Mouse (Mus musculus): Measurements from ENCODE around the gene AI481877. TPM values are rescaled to one million over a fixed set of nuclear protein-coding genes. Genes with fewer than 3 reads are reported as not detected.

Gene AI481877
- total and polyA plus RNA-seq, 3 experiments, result 0.01 TPM; not detected in 2

DNA sequence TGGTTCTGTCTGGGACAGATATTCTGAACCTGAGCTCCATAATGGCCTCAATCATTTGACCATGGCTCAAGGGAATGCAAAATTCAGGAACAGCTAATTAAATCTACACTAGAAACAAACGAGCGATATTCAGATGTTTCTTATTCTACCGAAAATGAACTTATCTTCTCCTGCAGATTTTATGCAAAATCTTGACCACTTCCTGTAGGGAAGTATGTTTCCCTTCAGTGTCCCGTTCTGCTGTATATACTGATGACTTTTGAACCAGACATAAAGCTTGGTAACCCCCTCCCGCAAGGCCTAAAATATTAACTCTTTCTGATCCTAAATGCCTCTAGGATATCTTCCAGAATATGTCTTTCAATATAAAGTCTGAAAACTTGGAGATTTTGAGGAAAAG, 12.1 kb upstream of the AI481877 start (continued):
- no peak for TF ChIP-seq MAZ (IDR thresholded peaks at IDR 0.05; ENCODE audit: low read depth, low read length)

DNA sequence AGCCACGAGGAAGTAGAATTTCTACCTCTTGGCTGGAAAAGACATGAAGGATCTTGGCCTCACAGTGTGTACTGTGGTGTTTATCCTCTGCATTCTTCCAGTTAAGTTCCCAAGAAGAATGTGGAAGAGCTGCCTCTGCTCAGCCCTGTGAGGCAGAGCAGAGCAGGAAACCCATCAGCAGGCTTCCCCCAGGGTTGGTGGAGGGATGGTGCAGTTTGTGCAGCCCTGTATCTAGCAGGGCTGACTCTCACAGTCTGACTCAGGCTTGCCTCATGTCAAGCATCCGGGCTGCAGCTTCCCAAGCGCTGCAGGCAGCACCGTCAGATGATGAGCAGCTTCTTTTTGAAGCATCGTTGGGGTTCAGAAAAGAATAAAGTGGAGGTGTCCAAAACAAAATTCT, 10.3 kb upstream of the AI481877 start:
- H3K9me3 ChIP-seq (replicated peaks; ENCODE audit: insufficient read depth, low read length), result no peaks in the 10 kb centered on the region
- no peaks in the 10 kb centered on the region for H3K27me3 ChIP-seq (ENCODE audit: control insufficient read depth in 1 of 2, insufficient read depth in 2 of 2, low read length in 2 of 2)
- no peak overlapping the region for H3K4me3 ChIP-seq (ENCODE audit: control insufficient read depth in 1 of 2, insufficient read depth in 1 of 2, low read depth in 2 of 2, low read length in 2 of 2)
- no peak overlapping the region for H3K27ac ChIP-seq (ENCODE audit: control insufficient read depth, low read depth, low read length)
- H3K4me1 ChIP-seq (ENCODE audit: control insufficient read depth in 1 of 2, insufficient read depth in 2 of 2, low read length in 2 of 2), result peaks cover 17 to 22% of the 10 kb centered on the region in 2 experiments
- peaks cover 0 to 29% of the 10 kb centered on the region in 2 experiments; a peak in 2 of 4 replicates for H3K36me3 ChIP-seq (ENCODE audit: control insufficient read depth in 1 of 2, insufficient read depth in 2 of 2, low read length in 2 of 2)
- no peak for DNase-seq (ENCODE audit: low read depth, low spot score)
- no peak for TF ChIP-seq MXI1 (IDR thresholded peaks at IDR 0.05; ENCODE audit: low read depth, low read length)
- no peaks in the 10 kb centered on the region for H3K79me2 ChIP-seq (ENCODE audit: control insufficient read depth, insufficient read depth, low read length, poor library complexity)
- no peak overlapping the region for H3K9ac ChIP-seq (ENCODE audit: control insufficient read depth, low read depth, low read length, poor library complexity, severe bottlenecking)

DNA sequence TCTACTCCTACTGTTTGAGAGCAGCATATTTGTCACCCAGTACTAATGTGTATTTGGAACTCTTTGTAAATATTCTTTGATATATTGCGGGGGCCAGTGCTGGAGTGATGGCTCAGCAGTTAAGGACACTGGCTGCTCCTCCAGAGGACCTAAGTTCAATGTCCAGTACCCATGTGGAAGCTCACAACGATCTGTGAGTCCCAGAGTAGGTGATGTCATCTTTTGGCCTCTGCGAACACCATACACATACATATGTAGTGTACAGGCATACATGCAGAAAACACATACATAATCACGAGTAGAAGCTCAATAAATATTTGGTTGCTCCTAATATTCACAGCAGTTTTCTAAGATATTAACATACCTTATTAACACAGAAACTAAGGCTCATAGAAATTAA, 9.8 kb downstream of the AI481877 start:
- no peaks in the 10 kb centered on the region for H3K79me2 ChIP-seq (ENCODE audit: control insufficient read depth, insufficient read depth, low read length, poor library complexity)
- peaks cover 0 to 3% of the 10 kb centered on the region in 2 experiments; a peak in 2 of 4 replicates for H3K36me3 ChIP-seq (ENCODE audit: control insufficient read depth in 1 of 2, insufficient read depth in 2 of 2, low read length in 2 of 2)
- no peak overlapping the region for H3K4me3 ChIP-seq (ENCODE audit: control insufficient read depth in 1 of 2, insufficient read depth in 1 of 2, low read depth in 2 of 2, low read length in 2 of 2)
- H3K9me3 ChIP-seq (replicated peaks; ENCODE audit: insufficient read depth, low read length), result no peaks in the 10 kb centered on the region
- H3K4me1 ChIP-seq (ENCODE audit: control insufficient read depth in 1 of 2, insufficient read depth in 2 of 2, low read length in 2 of 2), result peaks cover 0 to 3% of the 10 kb centered on the region in 2 experiments; a peak in 1 of 4 replicates
- H3K27me3 ChIP-seq (ENCODE audit: control insufficient read depth in 1 of 2, insufficient read depth in 2 of 2, low read length in 2 of 2), result no peaks in the 10 kb centered on the region
- TF ChIP-seq JUND (IDR thresholded peaks at IDR 0.05; ENCODE audit: low read depth, low read length), result no peak
- TF ChIP-seq USF2 (IDR thresholded peaks at IDR 0.05; ENCODE audit: borderline replicate concordance in 1 of 2, insufficient read depth in 1 of 2, low read depth in 1 of 2, low read length in 2 of 2), result no peak
- DNase-seq (ENCODE audit: low read depth, low spot score), result no peak
- no peak overlapping the region for H3K27ac ChIP-seq (ENCODE audit: control insufficient read depth, low read depth, low read length)
- H3K9ac ChIP-seq (ENCODE audit: control insufficient read depth, low read depth, low read length, poor library complexity, severe bottlenecking), result no peak overlapping the region

- H3K9me3 ChIP-seq (replicated peaks; ENCODE audit: insufficient read depth, low read length), result no peaks in the 10 kb centered on the region
- H3K4me1 ChIP-seq (ENCODE audit: control insufficient read depth in 1 of 2, insufficient read depth in 2 of 2, low read length in 2 of 2), result peaks cover 0 to 3% of the 10 kb centered on the region in 2 experiments; a peak in 1 of 4 replicates
- no peak overlapping the region for H3K9ac ChIP-seq (ENCODE audit: control insufficient read depth, low read depth, low read length, poor library complexity, severe bottlenecking)
- no peak overlapping the region for H3K27ac ChIP-seq (ENCODE audit: control insufficient read depth, low read depth, low read length)
- DNase-seq (ENCODE audit: low read depth, low spot score), result no peak
- no peaks in the 10 kb centered on the region for H3K79me2 ChIP-seq (ENCODE audit: control insufficient read depth, insufficient read depth, low read length, poor library complexity)
- peaks cover 0 to 3% of the 10 kb centered on the region in 2 experiments; a peak in 2 of 4 replicates for H3K36me3 ChIP-seq (ENCODE audit: control insufficient read depth in 1 of 2, insufficient read depth in 2 of 2, low read length in 2 of 2)
- no peaks in the 10 kb centered on the region for H3K27me3 ChIP-seq (ENCODE audit: control insufficient read depth in 1 of 2, insufficient read depth in 2 of 2, low read length in 2 of 2)
- H3K4me3 ChIP-seq (ENCODE audit: control insufficient read depth in 1 of 2, insufficient read depth in 1 of 2, low read depth in 2 of 2, low read length in 2 of 2), result no peak overlapping the region
- TF ChIP-seq CTCF (IDR thresholded peaks at IDR 0.05 in 2 of 3, conservative IDR thresholded peaks at IDR 0.05 in 1 of 3; ENCODE audit: control insufficient read depth in 1 of 3, insufficient read depth in 1 of 3, low read depth in 2 of 3, low read length in 3 of 3, poor library complexity in 1 of 3, severe bottlenecking in 1 of 3) (no peak), ETS1 (IDR thresholded peaks at IDR 0.05; ENCODE audit: low read depth, low read length) (peak; percentile 46), GABPA (IDR thresholded peaks at IDR 0.05; ENCODE audit: low read depth, low read length) (no peak), E2F4 (IDR thresholded peaks at IDR 0.05; ENCODE audit: borderline replicate concordance, low read depth, low read length) (no peak), NELFE (IDR thresholded peaks at IDR 0.05; ENCODE audit: low read depth, low read length) (no peak), TCF12 (IDR thresholded peaks at IDR 0.05; ENCODE audit: low read depth, low read length) (peak; percentile 80), MAX (IDR thresholded peaks at IDR 0.05; ENCODE audit: low read length) (no peak), MYC (IDR thresholded peaks at IDR 0.05; ENCODE audit: low read depth, low read length) (no peak), RCOR1 (IDR thresholded peaks at IDR 0.05; ENCODE audit: low read depth, low read length) (0 out of 2 replicates have a peak, but pooled peaks have one; percentile 24), USF1 (IDR thresholded peaks at IDR 0.05; ENCODE audit: low read depth, low read length) (no peak), CHD1 (IDR thresholded peaks at IDR 0.05; ENCODE audit: low read depth, low read length) (no peak), ELF1 (IDR thresholded peaks at IDR 0.05; ENCODE audit: low read depth, low read length) (no peak), GATA1 (IDR thresholded peaks at IDR 0.05; ENCODE audit: low read depth, low read length) (peak; percentile 49; the same call in 1 of the 2 replicates), EP300 (IDR thresholded peaks at IDR 0.05; ENCODE audit: low read depth in 1 of 2, low read length in 2 of 2) (peak; percentile 19 to 31; a peak in 1 of 4 replicates), MAFK (IDR thresholded peaks at IDR 0.05; ENCODE audit: borderline replicate concordance, low read depth, low read length) (no peak), ZNF384 (IDR thresholded peaks at IDR 0.05; ENCODE audit: low read depth, low read length) (peak; percentile 88), ZMIZ1 (IDR thresholded peaks at IDR 0.05; ENCODE audit: low read depth, low read length) (no peak), RAD21 (IDR thresholded peaks at IDR 0.05; ENCODE audit: low read depth, low read length) (no peak), MXI1 (IDR thresholded peaks at IDR 0.05; ENCODE audit: low read depth, low read length) (no peak), HCFC1 (IDR thresholded peaks at IDR 0.05; ENCODE audit: low read depth, low read length) (no peak), NRF1 (IDR thresholded peaks at IDR 0.05; ENCODE audit: insufficient read depth, low read depth, low read length, poor library complexity, severe bottlenecking) (no peak)
Observed at GRCm38 (mm10) chr4:59125053-59125452, 13.7 kb downstream of the AI481877 start.
